Mouse (Mus musculus): Measurements from ENCODE around the gene Olfr485. TPM values are rescaled to one million over a fixed set of nuclear protein-coding genes. Genes with fewer than 3 reads are reported as not detected.

Olfr485 gene
- not detected in 2 replicates for total RNA-seq (2023)

DNA sequence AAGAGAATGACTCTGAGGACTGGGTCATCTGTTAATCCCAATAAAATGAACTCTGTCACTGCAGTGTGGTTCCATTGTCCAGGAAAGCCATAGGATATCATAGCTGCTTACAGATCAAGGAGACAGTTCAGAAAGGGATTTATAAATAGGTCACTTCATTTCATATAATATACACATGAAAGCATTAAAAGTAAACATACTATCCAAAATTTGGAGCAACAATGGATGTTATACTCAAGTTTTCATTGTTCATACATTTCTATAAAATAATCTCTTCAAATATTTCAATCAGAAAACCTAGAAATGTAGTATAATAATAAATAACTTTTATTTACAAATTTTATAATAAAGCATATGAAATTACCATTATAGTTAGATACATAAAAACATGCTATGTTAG lies at the start of gene Olfr485:
Gene Olfr485, minus strand, starts transcription at position 101 of the 400 bp plus-strand sequence.

GRCm38 (mm10) chr7:108172642-108173041 lies 13.0 kb upstream of the Olfr485 start, which contains the start of gene Olfr486:
TSS of gene Olfr486 (minus strand) at chr7:108172742.

GRCm38 (mm10) chr7:108127349-108127748 lies 32.3 kb downstream of the Olfr485 start, which contains the start of gene Olfr484:
TSS of gene Olfr484 (minus strand) at chr7:108127449.

Other genes with a start within 250 kb of the Olfr485 start
- gene Olfr473, start 229.4 kb downstream of the Olfr485 start, total RNA-seq (2023) = not detected in 2 replicates
- not detected in 2 replicates for gene Olfr474, start 205.2 kb downstream of the Olfr485 start, total RNA-seq (2023)
- not detected in 2 replicates for gene Olfr476, start 195.1 kb downstream of the Olfr485 start, total RNA-seq (2023)
- not detected in 2 replicates for gene Olfr477, start 173.2 kb downstream of the Olfr485 start, total RNA-seq (2023)
- gene Olfr478, start 125.9 kb downstream of the Olfr485 start, total RNA-seq (2023) = not detected in 2 replicates
- not detected in 2 replicates for gene Olfr479, start 109.2 kb downstream of the Olfr485 start, total RNA-seq (2023)
- gene Olfr480, start 92.5 kb downstream of the Olfr485 start, total RNA-seq (2023) = not detected in 2 replicates
- not detected in 2 replicates for gene Olfr481, start 80.0 kb downstream of the Olfr485 start, total RNA-seq (2023)
- 2.1 and 2.4 TPM in 2 replicates for gene Olfr482, start 62.3 kb downstream of the Olfr485 start, total RNA-seq (2023)
- not detected in 2 replicates for gene Olfr483, start 59.0 kb downstream of the Olfr485 start, total RNA-seq (2023)
- not detected in 2 replicates for gene Olfr484, start 32.4 kb downstream of the Olfr485 start, total RNA-seq (2023)
- not detected in 2 replicates for gene Olfr486, start 12.9 kb upstream of the Olfr485 start, total RNA-seq (2023)
- not detected in 2 replicates for gene Olfr487, start 54.8 kb upstream of the Olfr485 start, total RNA-seq (2023)
- gene Olfr488, start 98.5 kb upstream of the Olfr485 start, total RNA-seq (2023) = not detected in 2 replicates
- not detected in 2 replicates for gene Olfr490, start 129.1 kb upstream of the Olfr485 start, total RNA-seq (2023)
- not detected in 2 replicates for gene Olfr491, start 153.6 kb upstream of the Olfr485 start, total RNA-seq (2023)
- gene Olfr492, start 163.8 kb upstream of the Olfr485 start, total RNA-seq (2023) = not detected in 2 replicates
- gene Olfr493, start 187.1 kb upstream of the Olfr485 start, total RNA-seq (2023) = not detected in 2 replicates
- gene Olfr494, start 205.5 kb upstream of the Olfr485 start, total RNA-seq (2023) = not detected in 2 replicates
- not detected in 2 replicates for gene Olfr495, start 233.3 kb upstream of the Olfr485 start, total RNA-seq (2023)

All from neutrophil, adult 65 days (primary cell).